Mouse (Mus musculus): ENCODE results near the gene Bfar. TPM values are rescaled to one million over a fixed set of nuclear protein-coding genes. Genes with fewer than 3 reads are reported as not detected.

Gene Bfar
- total and polyA plus RNA-seq, 2 experiments from 2014 or later = 26.4 to 33.4 TPM

DNA sequence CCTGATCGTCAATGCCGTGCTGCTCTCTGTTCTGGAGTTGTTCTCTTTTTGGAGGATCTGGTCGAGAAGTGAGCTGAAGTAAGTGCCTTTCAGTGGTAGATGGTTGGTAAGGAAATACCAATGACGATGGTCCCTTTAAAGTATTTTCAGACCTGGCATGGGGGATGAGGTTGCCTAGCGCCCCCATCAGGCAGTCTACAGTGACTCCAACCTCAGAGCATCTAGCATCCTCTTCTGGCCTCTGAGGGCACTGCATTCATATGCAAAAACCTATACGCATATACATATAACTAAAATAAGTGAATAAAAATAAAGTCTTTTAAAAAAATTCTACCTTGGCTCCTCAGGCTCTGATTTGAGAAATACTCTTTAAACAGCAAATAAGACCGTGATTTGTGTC lies 27.3 kb downstream of the Bfar start:
- Histone ChIP-seq H3K36me3 (replicated peaks; ENCODE audit: control insufficient read depth, insufficient read depth, low read length) (peaks cover 85% of the 10 kb centered on the region), H3K9me3 (replicated peaks; ENCODE audit: control insufficient read depth, low read length) (no peaks in the 10 kb centered on the region), H3K4me2 (ENCODE audit: low read depth, low read length) (no peak overlapping the region), H3K27ac (ENCODE audit: low read depth) (no peak overlapping the region), H3K4me1 (ENCODE audit: control insufficient read depth, insufficient read depth) (no peaks in the 10 kb centered on the region), H3K27me3 (ENCODE audit: control insufficient read depth, insufficient read depth, low read length) (no peaks in the 10 kb centered on the region), H3K4me3 (ENCODE audit: low read depth, low read length) (no peak overlapping the region), H3K9ac (replicated peaks; ENCODE audit: low read depth, low read length) (no peak overlapping the region)
- WGBS = 87% methylated on average over 7 of the region's 7 CpGs
- TF ChIP-seq EP300 (IDR thresholded peaks at IDR 0.05; ENCODE audit: low read depth) = no peak
- TF ChIP-seq CTCF (IDR thresholded peaks at IDR 0.05; ENCODE audit: low read depth) = no peak; the same call in 1 of the 2 replicates
- ATAC-seq (ENCODE audit: insufficient read depth, low read depth) (no peak), DNase-seq (ENCODE audit: low spot score) (no peak)

DNA sequence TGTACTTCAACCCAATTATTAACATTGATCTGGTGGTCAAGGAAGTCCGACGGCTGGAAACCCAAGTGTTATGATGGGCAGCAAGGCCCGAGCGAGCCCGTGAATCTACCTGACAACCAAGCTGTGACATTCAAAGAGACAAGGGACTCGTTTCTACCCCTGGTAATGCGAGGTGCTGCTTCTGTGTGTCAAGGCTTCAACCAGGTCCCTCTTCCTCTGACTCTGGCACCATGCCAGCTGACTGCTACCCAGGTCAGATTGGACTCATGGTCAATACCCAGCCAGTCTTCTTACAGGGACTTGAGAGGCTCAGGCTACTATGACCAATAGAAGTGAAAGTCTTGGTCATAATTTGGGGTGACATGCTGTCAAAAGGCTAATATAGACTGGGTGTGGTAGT lies 30.5 kb downstream of the Bfar start:
- 97% methylated on average over 7 of the region's 7 CpGs for WGBS
- no peak for TF ChIP-seq EP300 (IDR thresholded peaks at IDR 0.05; ENCODE audit: low read depth)
- no peak for TF ChIP-seq CTCF (IDR thresholded peaks at IDR 0.05; ENCODE audit: low read depth)
- no peak overlapping the region for H3K27ac ChIP-seq (ENCODE audit: low read depth)
- no peaks in the 10 kb centered on the region for H3K9me3 ChIP-seq (replicated peaks; ENCODE audit: control insufficient read depth, low read length)
- H3K9ac ChIP-seq (replicated peaks; ENCODE audit: low read depth, low read length) = no peak overlapping the region
- no peak for ATAC-seq (ENCODE audit: insufficient read depth, low read depth)
- no peaks in the 10 kb centered on the region for H3K4me1 ChIP-seq (ENCODE audit: control insufficient read depth, insufficient read depth)
- H3K4me3 ChIP-seq (ENCODE audit: low read depth, low read length) = no peak overlapping the region
- H3K36me3 ChIP-seq (replicated peaks; ENCODE audit: control insufficient read depth, insufficient read depth, low read length) = peaks cover 65% of the 10 kb centered on the region
- no peak for DNase-seq (ENCODE audit: low spot score)
- no peaks in the 10 kb centered on the region for H3K27me3 ChIP-seq (ENCODE audit: control insufficient read depth, insufficient read depth, low read length)
- H3K4me2 ChIP-seq (ENCODE audit: low read depth, low read length) = no peak overlapping the region

DNA sequence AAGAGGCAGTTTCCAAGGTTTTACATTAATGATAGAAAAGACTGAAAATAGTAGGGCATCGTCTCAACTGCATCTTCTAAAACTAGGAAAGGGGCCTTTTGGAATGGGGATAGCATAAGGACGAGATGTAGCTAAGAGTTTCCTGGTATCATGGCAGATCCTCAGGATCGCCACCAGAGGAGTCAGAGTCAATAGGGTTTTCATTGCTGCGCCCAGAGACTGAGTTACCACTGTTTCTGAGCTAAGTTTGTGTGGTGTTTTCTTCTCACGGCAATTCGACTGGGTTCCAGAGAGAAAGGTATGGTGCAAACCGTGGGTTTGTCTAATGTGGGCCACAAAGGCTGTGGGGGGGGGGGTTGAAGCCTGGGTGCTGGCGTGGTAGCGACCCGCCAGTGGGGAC lies 33.0 kb downstream of the Bfar start:
- no peaks in the 10 kb centered on the region for H3K27me3 ChIP-seq (ENCODE audit: control insufficient read depth, insufficient read depth, low read length)
- no peaks in the 10 kb centered on the region for H3K4me1 ChIP-seq (ENCODE audit: control insufficient read depth, insufficient read depth)
- H3K4me3 ChIP-seq (ENCODE audit: low read depth, low read length) = no peak overlapping the region
- no peak overlapping the region for H3K27ac ChIP-seq (ENCODE audit: low read depth)
- TF ChIP-seq CTCF (IDR thresholded peaks at IDR 0.05; ENCODE audit: low read depth) (no peak), EP300 (IDR thresholded peaks at IDR 0.05; ENCODE audit: low read depth) (no peak)
- H3K36me3 ChIP-seq (replicated peaks; ENCODE audit: control insufficient read depth, insufficient read depth, low read length) = peaks cover 40% of the 10 kb centered on the region
- H3K4me2 ChIP-seq (ENCODE audit: low read depth, low read length) = no peak overlapping the region
- no peaks in the 10 kb centered on the region for H3K9me3 ChIP-seq (replicated peaks; ENCODE audit: control insufficient read depth, low read length)
- no peak overlapping the region for H3K9ac ChIP-seq (replicated peaks; ENCODE audit: low read depth, low read length)
- 91% methylated on average over 10 of the region's 10 CpGs for WGBS
- ATAC-seq (ENCODE audit: insufficient read depth, low read depth) = no peak
- DNase-seq (ENCODE audit: low spot score) = no peak

DNA sequence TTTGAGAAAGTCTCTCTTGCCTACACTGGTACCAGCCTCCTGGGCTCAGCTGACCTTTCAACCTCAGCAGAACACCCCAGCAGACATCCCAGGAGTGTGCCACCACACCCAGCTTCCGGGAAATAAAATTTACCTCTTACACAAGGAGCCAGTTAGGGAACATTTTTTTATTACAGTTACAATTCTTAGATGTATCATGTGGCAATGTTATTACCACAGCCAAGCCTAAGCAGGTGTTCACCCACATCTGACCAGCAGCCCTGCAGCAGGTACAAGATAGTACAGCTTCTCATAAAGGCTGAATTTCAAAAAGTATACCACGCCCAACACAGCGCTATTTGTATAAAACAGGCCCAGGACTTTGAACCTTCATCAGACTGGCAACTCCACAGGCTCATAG lies 43.3 kb downstream of the Bfar start:
- WGBS = 92% methylated on average over 3 of the region's 3 CpGs
- H3K9ac ChIP-seq (replicated peaks; ENCODE audit: low read depth, low read length) = no peak overlapping the region
- no peak overlapping the region for H3K4me3 ChIP-seq (ENCODE audit: low read depth, low read length)
- no peak overlapping the region for H3K4me2 ChIP-seq (ENCODE audit: low read depth, low read length)
- H3K27me3 ChIP-seq (ENCODE audit: control insufficient read depth, insufficient read depth, low read length) = no peaks in the 10 kb centered on the region
- ATAC-seq (ENCODE audit: insufficient read depth, low read depth) = no peak
- no peaks in the 10 kb centered on the region for H3K4me1 ChIP-seq (ENCODE audit: control insufficient read depth, insufficient read depth)
- no peak overlapping the region for H3K27ac ChIP-seq (ENCODE audit: low read depth)
- no peaks in the 10 kb centered on the region for H3K9me3 ChIP-seq (replicated peaks; ENCODE audit: control insufficient read depth, low read length)
- H3K36me3 ChIP-seq (replicated peaks; ENCODE audit: control insufficient read depth, insufficient read depth, low read length) = no peaks in the 10 kb centered on the region
- DNase-seq (ENCODE audit: low spot score) = no peak
- TF ChIP-seq CTCF (IDR thresholded peaks at IDR 0.05; ENCODE audit: low read depth) = no peak
- no peak for TF ChIP-seq EP300 (IDR thresholded peaks at IDR 0.05; ENCODE audit: low read depth)

DNA sequence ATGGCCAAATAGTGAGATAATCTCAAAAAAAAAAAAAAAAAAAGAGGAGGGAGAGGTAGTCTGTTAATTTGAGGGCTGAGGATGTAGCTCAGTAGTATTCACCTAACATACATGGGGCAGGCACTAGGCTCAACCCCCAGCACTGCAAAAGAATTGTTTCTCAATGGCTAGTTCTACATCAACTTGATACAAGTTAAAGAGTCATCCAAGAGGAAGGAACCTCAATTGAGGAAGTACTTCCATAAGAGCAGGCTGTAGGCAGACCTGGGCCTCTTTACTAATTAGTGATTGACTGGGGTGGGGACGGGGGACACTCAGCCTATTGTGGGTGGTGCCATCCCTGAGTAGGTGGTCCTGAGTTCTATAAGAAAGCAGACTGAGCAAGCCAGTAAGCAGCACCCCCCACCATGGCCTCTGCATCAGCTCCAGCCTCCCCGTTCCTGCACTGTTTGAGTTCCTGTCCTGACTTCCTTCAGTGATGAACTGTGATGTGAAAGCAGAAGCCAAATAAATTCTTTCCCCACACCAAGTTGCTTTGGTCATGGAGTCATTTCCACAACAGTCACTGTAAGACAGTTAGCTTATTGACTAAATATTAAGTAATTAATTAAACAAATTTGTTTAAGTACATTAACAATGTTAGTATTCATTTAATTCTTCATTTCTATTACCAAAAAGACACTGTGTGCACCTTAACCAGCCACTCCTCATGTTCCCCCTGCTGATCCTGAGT lies 45.3 kb downstream of the Bfar start:
- no peak overlapping the region for H3K9ac ChIP-seq (replicated peaks; ENCODE audit: low read depth, low read length)
- H3K36me3 ChIP-seq (replicated peaks; ENCODE audit: control insufficient read depth, insufficient read depth, low read length) = no peaks in the 10 kb centered on the region
- no peak overlapping the region for H3K4me2 ChIP-seq (ENCODE audit: low read depth, low read length)
- no peaks in the 10 kb centered on the region for H3K4me1 ChIP-seq (ENCODE audit: control insufficient read depth, insufficient read depth)
- no peaks in the 10 kb centered on the region for H3K9me3 ChIP-seq (replicated peaks; ENCODE audit: control insufficient read depth, low read length)
- TF ChIP-seq CTCF (IDR thresholded peaks at IDR 0.05; ENCODE audit: low read depth) = no peak
- no peak for TF ChIP-seq EP300 (IDR thresholded peaks at IDR 0.05; ENCODE audit: low read depth)
- ATAC-seq (ENCODE audit: insufficient read depth, low read depth) (no peak), DNase-seq (ENCODE audit: low spot score) (no peak)
- H3K4me3 ChIP-seq (ENCODE audit: low read depth, low read length) = no peak overlapping the region
- no peak overlapping the region for H3K27ac ChIP-seq (ENCODE audit: low read depth)
- H3K27me3 ChIP-seq (ENCODE audit: control insufficient read depth, insufficient read depth, low read length) = no peaks in the 10 kb centered on the region
- 80% methylated on average over 2 of the region's 2 CpGs for WGBS

DNA sequence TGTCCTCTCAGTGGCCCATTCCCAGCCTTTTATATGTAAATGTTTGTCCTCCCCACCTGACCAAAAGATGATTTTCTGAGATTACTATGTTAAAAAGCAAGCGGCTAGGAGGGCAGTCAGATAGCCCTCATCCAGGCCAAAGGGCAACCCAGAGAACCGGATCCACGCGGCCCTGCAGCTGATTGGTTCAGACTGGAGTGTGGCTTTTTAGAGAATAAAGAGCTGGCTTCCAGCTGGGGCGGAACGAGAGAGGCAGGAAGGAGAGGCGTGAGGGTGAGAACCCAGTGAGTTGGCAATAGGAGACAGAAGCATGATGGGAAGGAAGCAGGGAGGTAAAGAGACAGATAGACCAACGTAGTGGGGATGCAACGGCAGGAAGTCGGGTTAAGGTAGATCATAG lies 51.3 kb downstream of the Bfar start:
- DNase-seq (ENCODE audit: low spot score) = no peak
- Histone ChIP-seq H3K27ac (ENCODE audit: low read depth) (no peak overlapping the region), H3K27me3 (ENCODE audit: control insufficient read depth, insufficient read depth, low read length) (no peaks in the 10 kb centered on the region), H3K36me3 (replicated peaks; ENCODE audit: control insufficient read depth, insufficient read depth, low read length) (no peaks in the 10 kb centered on the region), H3K4me3 (ENCODE audit: low read depth, low read length) (no peak overlapping the region), H3K9me3 (replicated peaks; ENCODE audit: control insufficient read depth, low read length) (no peaks in the 10 kb centered on the region), H3K9ac (replicated peaks; ENCODE audit: low read depth, low read length) (no peak overlapping the region), H3K4me2 (ENCODE audit: low read depth, low read length) (no peak overlapping the region), H3K4me1 (ENCODE audit: control insufficient read depth, insufficient read depth) (no peaks in the 10 kb centered on the region)
- WGBS = 37% methylated on average over 10 of the region's 10 CpGs
- no peak for ATAC-seq (ENCODE audit: insufficient read depth, low read depth)
- no peak for TF ChIP-seq CTCF (IDR thresholded peaks at IDR 0.05; ENCODE audit: low read depth)
- no peak for TF ChIP-seq EP300 (IDR thresholded peaks at IDR 0.05; ENCODE audit: low read depth)
